Mouse (Mus musculus): ENCODE data around the gene Adamts1. TPM values are rescaled to one million over a fixed set of nuclear protein-coding genes. Genes with fewer than 3 reads are reported as not detected.

Adamts1 gene
- polyA plus RNA-seq, 1 experiment from 2014 or later: 7.0 TPM

- DNase-seq: peak; percentile 33
- no peaks in the 10 kb centered on the region for H3K9me3 ChIP-seq (ENCODE audit: low read length)
These were observed 4.2 kb upstream of the Adamts1 start for GRCm38 (mm10) chr16:85807072-85807471.

GRCm38 (mm10) chr16:85805581-85805980 is 2.7 kb upstream of the Adamts1 start:
- ATAC-seq: no peak
- H3K27ac ChIP-seq (ENCODE audit: low read depth): no peak overlapping the region
- H3K4me1 ChIP-seq (ENCODE audit: insufficient read depth): peaks cover 4% of the 10 kb centered on the region; the same call in 1 of the 2 replicates
- H3K9ac ChIP-seq (replicated peaks): no peak overlapping the region
- no peak for TF ChIP-seq EP300 (IDR thresholded peaks at IDR 0.05; ENCODE audit: low read depth)
- TF ChIP-seq CTCF (IDR thresholded peaks at IDR 0.05; ENCODE audit: low read depth): no peak
- H3K4me3 ChIP-seq (ENCODE audit: low read depth, low read length): no peak overlapping the region
- no peaks in the 10 kb centered on the region for H3K9me3 ChIP-seq (ENCODE audit: low read length)
- DNase-seq: no peak
- H3K4me2 ChIP-seq (ENCODE audit: low read depth, low read length): no peak overlapping the region
- no peaks in the 10 kb centered on the region for H3K36me3 ChIP-seq (replicated peaks; ENCODE audit: insufficient read depth, low read length)
- WGBS (ENCODE audit: insufficient replicate concordance): 72% methylated on average over 2 of the region's 2 CpGs
- H3K27me3 ChIP-seq (ENCODE audit: insufficient read depth, low read length): peaks cover 22% of the 10 kb centered on the region; the same call in 1 of the 2 replicates

More at GRCm38 (mm10) chr16:85807072-85807471, 4.2 kb upstream of the Adamts1 start:
- Histone ChIP-seq H3K4me1 (ENCODE audit: insufficient read depth) (peaks cover 2% of the 10 kb centered on the region; the same call in 1 of the 2 replicates), H3K9ac (replicated peaks) (no peak overlapping the region), H3K4me3 (ENCODE audit: low read depth, low read length) (no peak overlapping the region), H3K4me2 (ENCODE audit: low read depth, low read length) (no peak overlapping the region), H3K36me3 (replicated peaks; ENCODE audit: insufficient read depth, low read length) (no peaks in the 10 kb centered on the region), H3K27me3 (ENCODE audit: insufficient read depth, low read length) (peaks cover 16% of the 10 kb centered on the region; the same call in 1 of the 2 replicates), H3K27ac (ENCODE audit: low read depth) (no peak overlapping the region)
- no peak for ATAC-seq
- TF ChIP-seq EP300 (IDR thresholded peaks at IDR 0.05; ENCODE audit: low read depth) (no peak), CTCF (IDR thresholded peaks at IDR 0.05; ENCODE audit: low read depth) (peak; percentile 65)
- 22% methylated on average over 3 of the region's 3 CpGs for WGBS (ENCODE audit: insufficient replicate concordance)

- Histone ChIP-seq H3K9ac (replicated peaks) (peak overlapping the region; percentile 67), H3K27me3 (ENCODE audit: insufficient read depth, low read length) (peaks cover 22% of the 10 kb centered on the region; the same call in 1 of the 2 replicates), H3K4me1 (ENCODE audit: insufficient read depth) (peaks cover 4% of the 10 kb centered on the region; the same call in 1 of the 2 replicates), H3K4me3 (ENCODE audit: low read depth, low read length) (peak overlapping the region; percentile 58), H3K9me3 (ENCODE audit: low read length) (no peaks in the 10 kb centered on the region), H3K4me2 (ENCODE audit: low read depth, low read length) (peak overlapping the region; percentile 84), H3K27ac (ENCODE audit: low read depth) (peak overlapping the region; percentile 75), H3K36me3 (replicated peaks; ENCODE audit: insufficient read depth, low read length) (no peaks in the 10 kb centered on the region)
- ATAC-seq (no peak), DNase-seq (peak; percentile 60)
- 1% methylated on average over 23 of the region's 25 CpGs for WGBS (ENCODE audit: insufficient replicate concordance)
- TF ChIP-seq EP300 (IDR thresholded peaks at IDR 0.05; ENCODE audit: low read depth) (no peak; the same call in 1 of the 2 replicates), CTCF (IDR thresholded peaks at IDR 0.05; ENCODE audit: low read depth) (no peak)
These were observed 969 bp upstream of the Adamts1 start for GRCm38 (mm10) chr16:85803613-85804551.

- Histone ChIP-seq H3K36me3 (replicated peaks; ENCODE audit: insufficient read depth, low read length) (peaks cover 12% of the 10 kb centered on the region; the same call in 1 of the 2 replicates), H3K9ac (replicated peaks) (peak overlapping the region; percentile 67), H3K9me3 (ENCODE audit: low read length) (no peaks in the 10 kb centered on the region), H3K4me1 (ENCODE audit: insufficient read depth) (peaks cover 4% of the 10 kb centered on the region; the same call in 1 of the 2 replicates), H3K27me3 (ENCODE audit: insufficient read depth, low read length) (peaks cover 22% of the 10 kb centered on the region; the same call in 1 of the 2 replicates), H3K4me3 (ENCODE audit: low read depth, low read length) (peak overlapping the region; percentile 58), H3K4me2 (ENCODE audit: low read depth, low read length) (peak overlapping the region; percentile 84), H3K27ac (ENCODE audit: low read depth) (peak overlapping the region; percentile 75)
- DNase-seq (peak; percentile 44), ATAC-seq (no peak)
- TF ChIP-seq EP300 (IDR thresholded peaks at IDR 0.05; ENCODE audit: low read depth): no peak
- no peak for TF ChIP-seq CTCF (IDR thresholded peaks at IDR 0.05; ENCODE audit: low read depth)
- 2% methylated on average over 67 of the region's 67 CpGs for WGBS (ENCODE audit: insufficient replicate concordance)
These were observed 722 bp downstream of the Adamts1 start for GRCm38 (mm10) chr16:85801971-85802811.

- H3K4me3 ChIP-seq (ENCODE audit: low read depth, low read length): peak overlapping the region; percentile 58
- peak overlapping the region; percentile 89 for H3K27ac ChIP-seq (ENCODE audit: low read depth)
- no peaks in the 10 kb centered on the region for H3K9me3 ChIP-seq (ENCODE audit: low read length)
- H3K27me3 ChIP-seq (ENCODE audit: insufficient read depth, low read length): peaks cover 22% of the 10 kb centered on the region; the same call in 1 of the 2 replicates
- peak overlapping the region; percentile 84 for H3K4me2 ChIP-seq (ENCODE audit: low read depth, low read length)
- 2% methylated on average over 23 of the region's 23 CpGs for whole genome bisulfite sequencing (ENCODE audit: insufficient replicate concordance)
- ATAC-seq: peak; percentile 83
- peak; percentile 48 for TF ChIP-seq CTCF (IDR thresholded peaks at IDR 0.05; ENCODE audit: low read depth)
- no peak for TF ChIP-seq EP300 (IDR thresholded peaks at IDR 0.05; ENCODE audit: low read depth)
- peak overlapping the region; percentile 67 for H3K9ac ChIP-seq (replicated peaks)
- H3K36me3 ChIP-seq (replicated peaks; ENCODE audit: insufficient read depth, low read length): peaks cover 12% of the 10 kb centered on the region; the same call in 1 of the 2 replicates
- peak; percentile 74 for DNase-seq
- peaks cover 4% of the 10 kb centered on the region; the same call in 1 of the 2 replicates for H3K4me1 ChIP-seq (ENCODE audit: insufficient read depth)
These were observed 1.7 kb downstream of the Adamts1 start for GRCm38 (mm10) chr16:85801252-85801651.

Measured in liver, postnatal 0 days (tissue).